8 mouse cellular contexts compared by ENCODE assay signal in the genomic region with DNA sequence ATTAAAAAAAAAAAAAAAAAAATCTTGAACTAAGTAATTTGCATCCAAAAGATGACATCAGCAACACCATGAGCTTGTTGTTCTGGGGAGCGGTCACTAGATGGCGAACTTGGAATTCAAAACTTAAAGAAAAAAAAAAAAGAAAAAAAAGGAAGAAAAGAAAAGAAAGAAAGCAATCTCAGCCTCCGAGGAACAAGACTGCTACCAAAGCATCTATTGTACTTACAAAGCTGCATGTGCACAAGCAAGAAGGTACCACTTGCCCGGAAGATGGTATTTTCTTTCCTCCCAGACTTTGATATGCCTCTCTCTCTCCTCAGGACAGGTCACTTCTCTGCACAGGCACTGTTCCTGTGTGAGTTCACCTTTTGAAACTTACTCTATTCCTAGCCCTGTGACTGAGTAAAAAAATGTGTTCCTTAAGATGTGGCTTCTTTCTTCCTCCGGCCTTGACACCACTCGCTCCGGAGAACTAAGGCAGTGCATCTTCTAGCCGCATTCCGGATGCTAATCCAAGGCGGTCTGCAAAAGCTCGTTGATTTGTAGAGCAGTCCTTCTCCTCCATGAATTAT.
DNase-seq lines count a peak whose midpoint lies in the region; ATAC-seq lines count a peak whose summit lies in the region.

No protein-coding gene starts in this region.

- peaks cover 4% of the 10 kb centered on the region for H3K4me1 ChIP-seq in forebrain, embryonic 15.5 days
- peaks cover 4% of the 10 kb centered on the region; the same call in 1 of the 2 replicates for H3K4me1 ChIP-seq in limb, embryonic 15.5 days

- WGBS in forebrain, embryonic 15.5 days: 23% methylated on average over 11 of the region's 11 CpGs
- 25% methylated on average over 11 of the region's 11 CpGs for WGBS in limb, embryonic 15.5 days

- peak; percentile 63 to 68 for DNase-seq in cerebellum, postnatal 10 days
- no peak for DNase-seq in cerebellum, adult 11 months
- DNase-seq in adrenal gland, postnatal 36 days: peak; percentile 15 to 19
- peak; percentile 26 for DNase-seq in induced T-regulatory cell, adult 2 months (ENCODE audit: low read depth)
- DNase-seq in naive thymus-derived CD4-positive, alpha-beta T cell, adult 2 months (ENCODE audit: low read depth): peak; percentile 3
- no peak for DNase-seq in T-cell, adult 2 months (ENCODE audit: low spot score)

- no peaks in the 10 kb centered on the region for H3K9me3 ChIP-seq in forebrain, embryonic 15.5 days
- no peaks in the 10 kb centered on the region for H3K9me3 ChIP-seq in limb, embryonic 15.5 days

- peak overlapping the region; percentile 53 for H3K4me2 ChIP-seq in forebrain, embryonic 15.5 days (replicated peaks)
- peak overlapping the region; percentile 47 for H3K4me2 ChIP-seq in limb, embryonic 15.5 days

- ATAC-seq in forebrain, embryonic 15.5 days (replicated peaks): peak; percentile 70
- no peak for ATAC-seq in limb, embryonic 15.5 days (ENCODE audit: insufficient number of reproducible peaks, low FRiP score, low TSS enrichment, low read depth)

- peaks cover 37% of the 10 kb centered on the region for H3K27me3 ChIP-seq in forebrain, embryonic 15.5 days
- H3K27me3 ChIP-seq in limb, embryonic 15.5 days: peaks cover 4% of the 10 kb centered on the region; the same call in 1 of the 2 replicates

- peak overlapping the region; percentile 40 for H3K9ac ChIP-seq in forebrain, embryonic 15.5 days (replicated peaks)
- H3K9ac ChIP-seq in limb, embryonic 15.5 days: no peak overlapping the region

- H3K4me3 ChIP-seq in forebrain, embryonic 15.5 days: peak overlapping the region; percentile 30
- H3K4me3 ChIP-seq in limb, embryonic 15.5 days: peak overlapping the region; percentile 28

- H3K27ac ChIP-seq in forebrain, embryonic 15.5 days (replicated peaks): no peak overlapping the region
- no peak overlapping the region; the same call in 1 of the 2 replicates for H3K27ac ChIP-seq in limb, embryonic 15.5 days

- H3K36me3 ChIP-seq in forebrain, embryonic 15.5 days: no peaks in the 10 kb centered on the region
- H3K36me3 ChIP-seq in limb, embryonic 15.5 days: no peaks in the 10 kb centered on the region

Comparison
In these comparisons a context has a peak if more than half of its experiments do, and no peak if none do; other contexts are left out.
1. DNase-seq: peak in cerebellum, postnatal 10 days (2 of 2), adrenal gland, postnatal 36 days (2 of 2), induced T-regulatory cell, adult 2 months (single experiment) and naive thymus-derived CD4-positive, alpha-beta T cell, adult 2 months (single experiment); none in cerebellum, adult 11 months (single experiment) and T-cell, adult 2 months (single experiment).